Mouse (Mus musculus): Measurements from ENCODE around the gene Timm44. TPM values are rescaled to one million over a fixed set of nuclear protein-coding genes. Genes with fewer than 3 reads are reported as not detected.
A peak's percentile ranks its signal among the peaks of the same experiment; 100 is the strongest.

The Timm44 gene
- total RNA-seq (2012; rRNA removed) (147 and 174 TPM in 2 replicates), polyA plus RNA-seq (2012; ENCODE audit: insufficient read depth in 1 of 2, insufficient read length in 2 of 2, low read depth in 1 of 2, low replicate concordance in 2 of 2, missing spikeins in 1 of 2) (100 to 1,000 TPM in 1 of 2 experiments, not detected in 1; 199 TPM)

DNA sequence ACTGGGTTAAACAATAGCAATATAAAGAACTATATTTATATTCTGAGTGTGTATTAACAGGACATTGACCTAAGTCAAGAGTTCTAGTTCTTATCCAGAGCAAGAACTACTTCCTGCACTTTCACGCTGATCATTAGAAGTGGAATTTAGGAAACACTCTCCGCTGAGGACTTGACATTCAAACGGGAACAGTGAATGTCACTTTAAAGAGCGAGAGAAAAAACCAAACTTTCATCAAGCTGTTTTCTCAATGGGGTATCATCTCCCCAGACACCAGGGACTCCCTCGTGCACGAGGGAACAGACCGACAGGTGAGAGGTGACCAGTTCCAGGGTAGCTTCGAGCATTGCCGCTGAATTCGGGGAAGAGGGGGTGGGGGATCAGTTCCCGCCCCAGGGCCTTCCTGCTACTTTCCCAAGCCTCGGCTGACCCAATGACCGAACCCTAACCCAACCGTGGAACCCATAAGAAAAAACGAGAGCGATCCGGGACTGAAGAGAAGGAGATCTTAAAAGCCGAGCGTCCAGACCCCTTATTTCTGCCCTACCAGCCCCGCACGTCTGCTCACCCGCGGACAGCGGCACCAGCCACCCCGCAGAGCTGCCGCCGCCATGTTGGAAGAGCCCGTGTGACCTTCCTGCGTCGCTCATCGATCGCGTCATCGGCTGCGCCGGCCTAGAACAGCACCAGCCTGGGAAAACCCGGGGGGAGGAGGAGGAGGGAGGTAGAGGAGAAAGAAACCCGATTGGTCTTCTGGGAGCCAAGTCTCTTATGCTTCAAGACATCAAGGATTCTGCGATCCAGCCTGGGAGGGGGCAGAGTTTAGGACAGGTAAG is at the start of gene Timm44:
TSS of gene Timm44 (minus strand) at position 639 of the 836 bp plus-strand sequence.
- peak within 1 kb of the TSS; percentile 69 for H3K27ac ChIP-seq (ENCODE audit: control insufficient read depth, low read depth, low read length)
- peak; percentile 97 for DNase-seq (ENCODE audit: low read depth, low spot score)
- H3K79me2 ChIP-seq (ENCODE audit: control insufficient read depth, insufficient read depth, low read length, poor library complexity): peaks cover 15% of the 10 kb centered on the region
- H3K27me3 ChIP-seq (ENCODE audit: control insufficient read depth in 1 of 2, insufficient read depth in 2 of 2, low read length in 2 of 2): no peaks in the 10 kb centered on the region
- H3K4me1 ChIP-seq (ENCODE audit: control insufficient read depth in 1 of 2, insufficient read depth in 2 of 2, low read length in 2 of 2): peaks cover 2 to 10% of the 10 kb centered on the region in 2 experiments; a peak in 3 of 4 replicates
- no peaks in the 10 kb centered on the region for H3K9me3 ChIP-seq (replicated peaks; ENCODE audit: insufficient read depth, low read length)
- peak within 1 kb of the TSS; percentile 53 to 91 for H3K4me3 ChIP-seq (ENCODE audit: control insufficient read depth in 1 of 2, insufficient read depth in 1 of 2, low read depth in 2 of 2, low read length in 2 of 2)
- H3K36me3 ChIP-seq (ENCODE audit: control insufficient read depth in 1 of 2, insufficient read depth in 2 of 2, low read length in 2 of 2): peaks cover 8 to 9% of the 10 kb centered on the region in 2 experiments
- peak within 1 kb of the TSS; percentile 92 for H3K9ac ChIP-seq (ENCODE audit: control insufficient read depth, low read depth, low read length, poor library complexity, severe bottlenecking)
- peak; percentile 28 for TF ChIP-seq MAX (IDR thresholded peaks at IDR 0.05; ENCODE audit: low read length)
- no peak for TF ChIP-seq GATA1 (IDR thresholded peaks at IDR 0.05; ENCODE audit: low read depth, low read length)
- no peak for TF ChIP-seq JUND (IDR thresholded peaks at IDR 0.05; ENCODE audit: low read depth, low read length)
- TF ChIP-seq MYB (IDR thresholded peaks at IDR 0.05; ENCODE audit: low read depth, low read length): no peak
- TF ChIP-seq RCOR1 (IDR thresholded peaks at IDR 0.05; ENCODE audit: low read depth, low read length): no peak
- peak; percentile 90 for TF ChIP-seq NELFE (IDR thresholded peaks at IDR 0.05; ENCODE audit: low read depth, low read length)
- TF ChIP-seq TAL1 (IDR thresholded peaks at IDR 0.05; ENCODE audit: low read length): no peak
- TF ChIP-seq HCFC1 (IDR thresholded peaks at IDR 0.05; ENCODE audit: low read depth, low read length): peak; percentile 96
- TF ChIP-seq MAZ (IDR thresholded peaks at IDR 0.05; ENCODE audit: low read depth, low read length): peak; percentile 97
- no peak for TF ChIP-seq CHD2 (IDR thresholded peaks at IDR 0.05; ENCODE audit: low read length)
- TF ChIP-seq GABPA (IDR thresholded peaks at IDR 0.05; ENCODE audit: low read depth, low read length): no peak
- TF ChIP-seq SIN3A (IDR thresholded peaks at IDR 0.05; ENCODE audit: low read length): peak; percentile 93
- TF ChIP-seq E2F4 (IDR thresholded peaks at IDR 0.05; ENCODE audit: borderline replicate concordance, low read depth, low read length): no peak
- peak; percentile 72; the same call in 1 of the 2 replicates for TF ChIP-seq POLR2AphosphoS2 (IDR thresholded peaks at IDR 0.05; ENCODE audit: low read length)
- TF ChIP-seq ZKSCAN1 (IDR thresholded peaks at IDR 0.05; ENCODE audit: low read depth, low read length): no peak
- peak; percentile 72; the same call in 1 of the 2 replicates for TF ChIP-seq KAT2A (conservative IDR thresholded peaks at IDR 0.05; ENCODE audit: low read depth, low read length)
- TF ChIP-seq BHLHE40 (IDR thresholded peaks at IDR 0.05; ENCODE audit: borderline replicate concordance, low read depth, low read length): no peak
- TF ChIP-seq MYC (IDR thresholded peaks at IDR 0.05; ENCODE audit: low read depth, low read length): peak; percentile 32; the same call in 1 of the 2 replicates
- TF ChIP-seq RAD21 (IDR thresholded peaks at IDR 0.05; ENCODE audit: low read depth, low read length): no peak
- peak; percentile 82 for TF ChIP-seq TBP (IDR thresholded peaks at IDR 0.05; ENCODE audit: low read depth, low read length)
- peak; percentile 90 for TF ChIP-seq USF1 (IDR thresholded peaks at IDR 0.05; ENCODE audit: low read depth, low read length)
- no peak for TF ChIP-seq ETS1 (IDR thresholded peaks at IDR 0.05; ENCODE audit: low read depth, low read length)
- no peak for TF ChIP-seq MEF2A (IDR thresholded peaks at IDR 0.05; ENCODE audit: extremely low read depth, insufficient replicate concordance, low read depth, low read length, poor library complexity, severe bottlenecking)
- TF ChIP-seq USF2 (IDR thresholded peaks at IDR 0.05; ENCODE audit: borderline replicate concordance in 1 of 2, insufficient read depth in 1 of 2, low read depth in 1 of 2, low read length in 2 of 2): 0 out of 4 replicates have a peak, but pooled peaks of 1 of the 2 experiments have one; percentile 9
- no peak for TF ChIP-seq MAFK (IDR thresholded peaks at IDR 0.05; ENCODE audit: borderline replicate concordance, low read depth, low read length)
- peak; percentile 86 to 91 for TF ChIP-seq POLR2A (IDR thresholded peaks at IDR 0.05; ENCODE audit: control insufficient read depth in 1 of 2, insufficient read depth in 1 of 2, low read depth in 1 of 2, low read length in 2 of 2, poor library complexity in 1 of 2)
- peak; percentile 73 for TF ChIP-seq ELF1 (IDR thresholded peaks at IDR 0.05; ENCODE audit: low read depth, low read length)
- TF ChIP-seq UBTF (IDR thresholded peaks at IDR 0.05; ENCODE audit: borderline replicate concordance, insufficient read depth, low read depth, low read length): no peak
- TF ChIP-seq POLR2AphosphoS5 (IDR thresholded peaks at IDR 0.05; ENCODE audit: borderline replicate concordance, low read depth, low read length): no peak
- no peak for TF ChIP-seq EP300 (IDR thresholded peaks at IDR 0.05; ENCODE audit: low read depth in 1 of 2, low read length in 2 of 2)
- TF ChIP-seq ZC3H11A (IDR thresholded peaks at IDR 0.05; ENCODE audit: low read depth, low read length): no peak
- peak; percentile 53; the same call in 1 of the 2 replicates for TF ChIP-seq NRF1 (IDR thresholded peaks at IDR 0.05; ENCODE audit: insufficient read depth, low read depth, low read length, poor library complexity, severe bottlenecking)
- no peak for TF ChIP-seq ZNF384 (IDR thresholded peaks at IDR 0.05; ENCODE audit: low read depth, low read length)
- no peak for TF ChIP-seq CTCF (IDR thresholded peaks at IDR 0.05 in 2 of 3, conservative IDR thresholded peaks at IDR 0.05 in 1 of 3; ENCODE audit: control insufficient read depth in 1 of 3, insufficient read depth in 1 of 3, low read depth in 2 of 3, low read length in 3 of 3, poor library complexity in 1 of 3, severe bottlenecking in 1 of 3)
- peak; percentile 90 for TF ChIP-seq MXI1 (IDR thresholded peaks at IDR 0.05; ENCODE audit: low read depth, low read length)
